Mouse (Mus musculus) ES-Bruce4 (cell line): ENCODE results near the gene Kxd1.

Experiments used
- CTCF ChIP-seq: IDR thresholded peaks from one replicate; pipeline ENCODE4 v1.8.1; 2011; ENCODE audit warnings: low read depth, low read length
- EP300 ChIP-seq: IDR thresholded peaks from 2 replicates; pipeline ENCODE4 v1.6.1; 2011; ENCODE audit warnings: low read depth, low read length; ENCODE audit not compliant: insufficient read depth
- POLR2A ChIP-seq: IDR thresholded peaks from one replicate; pipeline ENCODE4 v1.8.1; 2011; ENCODE audit warnings: low read length; ENCODE audit not compliant: insufficient read depth

DNA sequence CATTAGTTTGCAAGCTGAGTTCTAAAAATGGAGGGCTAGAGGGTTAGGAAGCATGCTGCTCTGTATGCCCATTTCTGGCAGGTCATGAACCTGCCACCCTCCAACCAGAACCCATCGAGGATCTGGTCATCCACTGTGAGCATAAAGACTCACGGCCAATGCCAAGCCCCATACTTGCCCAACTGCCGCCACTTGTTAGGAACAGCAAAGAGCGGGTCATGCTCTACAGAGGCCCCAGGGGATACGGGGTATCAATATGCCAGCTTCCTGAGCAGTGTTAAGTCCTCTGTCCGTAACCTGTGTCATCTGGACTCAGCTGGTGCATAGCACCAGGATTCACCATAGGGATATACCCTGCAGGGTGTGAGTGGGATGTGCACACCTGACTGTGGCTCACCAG is 63.6 kb downstream of the Kxd1 start:
- TF ChIP-seq POLR2A (no peak), CTCF (no peak), EP300 (no peak)
